Mouse (Mus musculus) CH12.LX (cell line): ENCODE data around the gene Tmc2. TPM values are rescaled to one million over a fixed set of nuclear protein-coding genes. Genes with fewer than 3 reads are reported as not detected.

Experiments used
- DNase-seq: peaks from one replicate; pipeline ENCODE4 v3.0.0-alpha.2; 2013; ENCODE audit errors: extremely low read depth
- H3K27ac ChIP-seq: 2 replicates; pipeline ENCODE4 v1.5.1; 2012; ENCODE audit warnings: low read depth, mild to moderate bottlenecking, control low read depth, moderate library complexity; ENCODE audit not compliant: insufficient read depth
- H3K27me3 ChIP-seq: replicated peaks from 2 replicates; pipeline ENCODE3; 2012; ENCODE audit warnings: inconsistent platforms
- H3K36me3 ChIP-seq, 2 experiments: replicated peaks in 1 of 2; 2 replicates each; pipeline versions ENCODE3 to v1.6.1; 2012; ENCODE audit warnings: inconsistent platforms in 1 of 2, low read length in 1 of 2, mild to moderate bottlenecking in 1 of 2, mixed read lengths in 1 of 2, moderate library complexity in 1 of 2; ENCODE audit not compliant: control insufficient read depth in 1 of 2, insufficient read depth in 1 of 2
- H3K4me1 ChIP-seq, 2 experiments: 2 replicates each; pipeline ENCODE4 v1.6.1; 2012; ENCODE audit warnings: inconsistent platforms in 1 of 2, moderate library complexity in 1 of 2; ENCODE audit not compliant: insufficient read depth in 2 of 2, control insufficient read depth in 1 of 2
- H3K4me2 ChIP-seq: 2 replicates; pipeline ENCODE4 v1.6.1; 2012; ENCODE audit warnings: low read depth, mild to moderate bottlenecking, control low read depth; ENCODE audit not compliant: poor library complexity, insufficient read depth, severe bottlenecking
- H3K4me3 ChIP-seq, 3 experiments: fragments of 150-350 bp in 1 of 3; sonication (generic) in 1 of 3; replicated peaks in 1 of 3; 2 replicates each; pipeline versions ENCODE3 to v1.5.1; 2011 to 2012; ENCODE audit warnings: low read depth in 2 of 3, low read length in 2 of 3, mild to moderate bottlenecking in 2 of 3, moderate library complexity in 2 of 3, control low read depth in 1 of 3, improper control_type of control experiment in 1 of 3, inconsistent platforms in 1 of 3, mixed read lengths in 1 of 3; ENCODE audit not compliant: poor library complexity in 1 of 3
- H3K79me2 ChIP-seq: replicated peaks from 2 replicates; pipeline ENCODE4 v1.6.1; 2012; ENCODE audit warnings: mild to moderate bottlenecking, moderate library complexity; ENCODE audit not compliant: control insufficient read depth, poor library complexity, insufficient read depth, severe bottlenecking; ENCODE audit errors: extremely low read depth
- H3K9ac ChIP-seq: 2 replicates; pipeline ENCODE4 v1.6.1; 2012; ENCODE audit warnings: low read depth, mild to moderate bottlenecking, control low read depth, moderate library complexity; ENCODE audit not compliant: insufficient read depth
- H3K9me3 ChIP-seq: replicated peaks from 2 replicates; pipeline ENCODE3; 2012; ENCODE audit warnings: low read length, inconsistent platforms, mixed read lengths
- BHLHE40 ChIP-seq: IDR thresholded peaks from 2 replicates; pipeline ENCODE4 v1.6.1; 2011; ENCODE audit warnings: mild to moderate bottlenecking, low read depth, low read length, improper control_type of control experiment
- CHD1 ChIP-seq: IDR thresholded peaks from 2 replicates; pipeline ENCODE4 v1.6.1; 2012; ENCODE audit warnings: low read depth, low read length, improper control_type of control experiment, inconsistent platforms
- CHD2 ChIP-seq: IDR thresholded peaks from 2 replicates; pipeline ENCODE4 v1.6.1; 2011; ENCODE audit warnings: low read length, improper control_type of control experiment
- CTCF ChIP-seq, 2 experiments: IDR thresholded peaks in 1 of 2; conservative IDR thresholded peaks in 1 of 2; 2 replicates each; pipeline ENCODE4 v1.5.1; 2011 to 2012; ENCODE audit warnings: low read depth in 2 of 2, low read length in 2 of 2, improper control_type of control experiment in 1 of 2, inconsistent platforms in 1 of 2, mild to moderate bottlenecking in 1 of 2, moderate library complexity in 1 of 2
- E2F4 ChIP-seq: IDR thresholded peaks from 2 replicates; pipeline ENCODE4 v1.6.1; 2011; ENCODE audit warnings: low read depth, low read length, improper control_type of control experiment; ENCODE audit not compliant: insufficient replicate concordance
- EP300 ChIP-seq: IDR thresholded peaks from 2 replicates; pipeline ENCODE4 v1.6.1; 2011; ENCODE audit warnings: low read length, improper control_type of control experiment
- ETS1 ChIP-seq: conservative IDR thresholded peaks from 2 replicates; pipeline ENCODE4 v1.6.1; 2012; ENCODE audit warnings: low read depth, mild to moderate bottlenecking, inconsistent platforms, low read length, improper control_type of control experiment, moderate library complexity
- JUN ChIP-seq: IDR thresholded peaks from 2 replicates; pipeline ENCODE4 v1.6.1; 2011; ENCODE audit warnings: low read depth, mild to moderate bottlenecking, low read length, improper control_type of control experiment, moderate library complexity; ENCODE audit not compliant: insufficient read depth
- KAT2A ChIP-seq: IDR thresholded peaks from 2 replicates; pipeline ENCODE4 v1.6.1; 2012; ENCODE audit warnings: low read length, improper control_type of control experiment, inconsistent platforms; ENCODE audit not compliant: insufficient replicate concordance
- MAX ChIP-seq: IDR thresholded peaks from 2 replicates; pipeline ENCODE4 v1.6.1; 2011; ENCODE audit warnings: low read length, improper control_type of control experiment
- MAZ ChIP-seq: IDR thresholded peaks from 2 replicates; pipeline ENCODE4 v1.6.1; 2012; ENCODE audit warnings: low read depth, mild to moderate bottlenecking, inconsistent platforms, low read length, improper control_type of control experiment, moderate library complexity
- MEF2A ChIP-seq: IDR thresholded peaks from 2 replicates; pipeline ENCODE4 v1.6.1; 2014; ENCODE audit warnings: low read depth, mild to moderate bottlenecking, inconsistent platforms, low read length, improper control_type of control experiment, borderline replicate concordance
- MXI1 ChIP-seq: IDR thresholded peaks from 2 replicates; pipeline ENCODE4 v1.6.1; 2011; ENCODE audit warnings: mild to moderate bottlenecking, low read depth, low read length, improper control_type of control experiment
- NELFE ChIP-seq: IDR thresholded peaks from 2 replicates; pipeline ENCODE4 v1.6.1; 2011; ENCODE audit warnings: low read depth, low read length, improper control_type of control experiment
- POLR2A ChIP-seq: IDR thresholded peaks from 2 replicates; pipeline ENCODE4 v1.6.1; 2011; ENCODE audit warnings: low read depth, mild to moderate bottlenecking, improper control_type of control experiment, low read length
- POLR2AphosphoS2 ChIP-seq: IDR thresholded peaks from 2 replicates; pipeline ENCODE4 v1.6.1; 2011; ENCODE audit warnings: low read depth, low read length, improper control_type of control experiment
- RAD21 ChIP-seq: IDR thresholded peaks from 2 replicates; pipeline ENCODE4 v1.6.1; 2011; ENCODE audit warnings: low read depth, mild to moderate bottlenecking, low read length, improper control_type of control experiment, moderate library complexity
- RCOR1 ChIP-seq: conservative IDR thresholded peaks from 2 replicates; pipeline ENCODE4 v1.6.1; 2012; ENCODE audit warnings: low read depth, mild to moderate bottlenecking, inconsistent platforms, low read length, improper control_type of control experiment
- SIN3A ChIP-seq: IDR thresholded peaks from 2 replicates; pipeline ENCODE4 v1.6.1; 2012; ENCODE audit warnings: low read length, improper control_type of control experiment, inconsistent platforms
- SMC3 ChIP-seq: IDR thresholded peaks from 2 replicates; pipeline ENCODE4 v1.6.1; 2011; ENCODE audit warnings: low read depth, low read length, improper control_type of control experiment
- TCF12 ChIP-seq: IDR thresholded peaks from 2 replicates; pipeline ENCODE4 v1.6.1; 2014; ENCODE audit warnings: low read depth, mild to moderate bottlenecking, inconsistent platforms, low read length, improper control_type of control experiment
- UBTF ChIP-seq: IDR thresholded peaks from 2 replicates; pipeline ENCODE4 v1.6.1; 2012; ENCODE audit warnings: low read depth, mild to moderate bottlenecking, inconsistent platforms, low read length, improper control_type of control experiment, moderate library complexity
- USF1 ChIP-seq: IDR thresholded peaks from 2 replicates; pipeline ENCODE4 v1.6.1; 2014; ENCODE audit warnings: low read depth, mild to moderate bottlenecking, inconsistent platforms, low read length, improper control_type of control experiment
- USF2 ChIP-seq: conservative IDR thresholded peaks from 2 replicates; pipeline ENCODE4 v1.6.1; 2011; ENCODE audit warnings: low read depth, low read length, improper control_type of control experiment
- ZC3H11A ChIP-seq: IDR thresholded peaks from 2 replicates; pipeline ENCODE4 v1.6.1; 2012; ENCODE audit warnings: low read depth, mild to moderate bottlenecking, inconsistent platforms, low read length, improper control_type of control experiment
- ZKSCAN1 ChIP-seq: IDR thresholded peaks from 2 replicates; pipeline ENCODE4 v1.6.1; 2012; ENCODE audit warnings: low read depth, inconsistent platforms, low read length, improper control_type of control experiment, borderline replicate concordance
- ZMIZ1 ChIP-seq: IDR thresholded peaks from 2 replicates; pipeline ENCODE4 v1.6.1; 2012; ENCODE audit warnings: low read depth, mild to moderate bottlenecking, inconsistent platforms, low read length, improper control_type of control experiment
- ZNF384 ChIP-seq: IDR thresholded peaks from 2 replicates; pipeline ENCODE4 v1.6.1; 2012; ENCODE audit warnings: low read depth, low read length, improper control_type of control experiment, inconsistent platforms
- dilution Hi-C: fragments of 300-500 bp; cut with MboI; formaldehyde crosslinking; loops from 2 replicates; pipeline ENCODE4 v1.14.3; 2020; ENCODE audit warnings: low sequenced_read_pairs; ENCODE audit not compliant: extremely low pct_unique_long_range_greater_than_20kb, extremely low pct_ligation_motif_present
- in situ Hi-C: fragments of 300-500 bp; cut with MboI; formaldehyde crosslinking; loops from 3 replicates; pipeline ENCODE4 v1.14.3; 2019; ENCODE audit warnings: low sequenced_read_pairs, low pct_ligation_motif_present, low pct_unique_long_range_greater_than_20kb, mixed read lengths
- polyA plus RNA-seq: library from polyadenylated mRNA; unstranded; fragments of >175 nt; gene quantifications from 2 replicates; pipeline ENCODE4 v1.2.1, GENCODE M21; 2012; ENCODE audit warnings: low read depth; ENCODE audit not compliant: insufficient read length
- total RNA-seq, 2 experiments: library from RNA; depleted of rRNA; stranded (reverse); fragments of 300-350 nt in 1 of 2; fragments of >200 nt in 1 of 2; gene quantifications; 2 replicates each; pipeline ENCODE4 v1.2.3; 2012 to 2014

Tmc2 gene
- total and polyA plus RNA-seq, 3 experiments, result not detected

DNA sequence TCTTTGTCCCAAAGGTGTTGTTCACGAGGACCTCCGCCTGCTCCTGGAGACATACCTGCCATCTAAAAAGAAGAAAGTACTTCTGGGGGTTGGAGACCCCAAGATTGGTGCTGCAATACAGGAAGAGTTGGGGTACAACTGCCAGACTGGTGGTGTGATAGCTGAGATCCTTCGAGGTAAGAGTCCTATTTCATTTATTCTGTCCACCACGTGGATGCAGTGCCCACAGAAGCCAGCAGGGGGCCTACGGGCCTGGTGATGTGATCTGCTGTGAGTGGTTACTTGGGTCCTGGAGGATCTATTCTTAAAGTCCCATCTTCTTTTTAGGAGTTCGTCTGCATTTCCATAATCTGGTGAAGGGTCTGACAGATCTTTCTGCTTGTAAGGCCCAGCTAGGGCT is 80.7 kb downstream of the Tmc2 start (continued):
- peak; percentile 99 for TF ChIP-seq MXI1
- 0 out of 2 replicates have a peak, but pooled peaks have one; percentile 22 for TF ChIP-seq BHLHE40
- peak; percentile 64 to 83 for TF ChIP-seq CTCF (conservative IDR thresholded peaks at IDR 0.05 in 1 of 2, IDR thresholded peaks at IDR 0.05 in 1 of 2; ENCODE audit: low read depth in 2 of 2, low read length in 2 of 2)
- TF ChIP-seq ZC3H11A, result no peak
- TF ChIP-seq SMC3, result peak; percentile 13
- TF ChIP-seq CHD2, result no peak
- TF ChIP-seq POLR2AphosphoS2, result no peak
- no peak for TF ChIP-seq ZMIZ1
- 0 out of 2 replicates have a peak, but pooled peaks have one; percentile 21 for TF ChIP-seq EP300
- TF ChIP-seq E2F4, result 0 out of 2 replicates have a peak, but pooled peaks have one; percentile 42
- TF ChIP-seq, all 38 proteins: peak for 18

GRCm38 (mm10) chr2:130279600-130280091 is 84.7 kb downstream of the Tmc2 start:
- Histone ChIP-seq H3K79me2 (peaks cover 49% of the 10 kb centered on the region), H3K27ac (no peak overlapping the region), H3K4me2 (no peak overlapping the region), H3K4me1 (peaks cover 15 to 49% of the 10 kb centered on the region in 2 experiments), H3K4me3 (no peak overlapping the region), H3K9me3 (no peaks in the 10 kb centered on the region), H3K9ac (no peak overlapping the region), H3K27me3 (no peaks in the 10 kb centered on the region), H3K36me3 (peaks cover 55 to 75% of the 10 kb centered on the region in 2 experiments)
- dilution Hi-C loops, result no loop called here
- DNase-seq, result peak; percentile 53
- in situ Hi-C loops, result loop anchor here (25.0 kb wide), 1 partner anchor 283 kb away; the partner anchor contains the start of gene Mrps26
- TF ChIP-seq ZNF384, result no peak
- peak; percentile 76 for TF ChIP-seq ZMIZ1
- TF ChIP-seq MAZ, result 0 out of 2 replicates have a peak, but pooled peaks have one; percentile 43
- no peak for TF ChIP-seq USF2
- TF ChIP-seq E2F4, result no peak
- peak; percentile 69; the same call in 1 of the 2 replicates for TF ChIP-seq POLR2A
- no peak for TF ChIP-seq MAX
- TF ChIP-seq ETS1, result no peak
- TF ChIP-seq MEF2A, result no peak
- peak; percentile 100 for TF ChIP-seq POLR2AphosphoS2
- TF ChIP-seq UBTF, result no peak
- no peak for TF ChIP-seq RAD21
- no peak for TF ChIP-seq RCOR1
- peak; percentile 71 for TF ChIP-seq CHD2
- TF ChIP-seq NELFE, result 0 out of 2 replicates have a peak, but pooled peaks have one; percentile 25
- TF ChIP-seq CTCF (conservative IDR thresholded peaks at IDR 0.05 in 1 of 2, IDR thresholded peaks at IDR 0.05 in 1 of 2; ENCODE audit: low read depth in 2 of 2, low read length in 2 of 2), result no peak
- no peak for TF ChIP-seq USF1
- no peak for TF ChIP-seq ZC3H11A
- no peak for TF ChIP-seq KAT2A
- no peak for TF ChIP-seq CHD1
- no peak for TF ChIP-seq JUN
- TF ChIP-seq SIN3A, result 0 out of 2 replicates have a peak, but pooled peaks have one; percentile 12
- TF ChIP-seq TCF12, result no peak
- TF ChIP-seq ZKSCAN1, result no peak
